Mouse (Mus musculus) heart, adult 10 weeks (tissue): ENCODE data around the gene Slc9a3r1. TPM values are rescaled to one million over a fixed set of nuclear protein-coding genes. Genes with fewer than 3 reads are reported as not detected.

ENCODE experiments used
- polyA plus RNA-seq: library from polyadenylated mRNA; stranded (reverse); fragments of 350-450 nt; fragmentation: Illumina TruSeq; extraction: RNeasy Lipid Tissue Mini Kit (QIAGEN cat#74804); gene quantifications from one replicate; pipeline ENCODE4 v1.2.3, GENCODE M21; 2014; ENCODE audit warnings: low read depth, low replicate concordance

The Slc9a3r1 gene
- 10.6 TPM for polyA plus RNA-seq

DNA sequence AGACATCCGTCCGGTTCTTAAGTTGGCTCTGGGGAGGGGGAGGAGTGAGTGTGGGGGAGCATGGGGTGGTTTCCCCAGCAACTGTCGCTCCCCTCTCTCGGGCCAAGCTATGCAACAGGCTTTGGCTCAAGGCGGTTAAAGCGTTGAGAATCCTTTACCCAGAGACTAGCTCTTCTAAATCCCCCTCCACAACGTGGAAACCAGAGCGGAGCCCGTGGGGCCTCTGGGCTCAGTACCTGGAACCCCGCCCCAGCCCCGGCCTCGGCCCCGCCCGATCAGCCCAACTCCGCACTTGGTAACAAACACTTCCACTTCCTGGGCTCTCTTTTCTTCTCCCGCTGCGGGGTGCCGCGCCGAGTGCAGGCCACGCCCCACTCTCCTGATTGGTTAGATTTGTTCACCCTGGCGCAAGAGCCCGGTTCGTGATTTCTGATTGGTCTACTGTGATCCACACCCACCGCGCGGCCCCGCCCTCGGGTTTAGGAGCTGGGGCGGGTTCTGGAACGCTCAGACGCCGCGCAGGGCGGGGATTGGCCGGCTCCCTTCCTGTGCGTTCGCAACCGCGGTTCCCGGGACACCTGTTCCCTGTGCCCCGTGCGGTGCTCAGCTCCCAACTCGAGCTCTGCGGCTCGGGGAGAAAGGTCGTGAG is at the start of gene Slc9a3r1:
Gene Slc9a3r1, plus strand, starts transcription at position 510 of the 649 bp plus-strand sequence.

DNA sequence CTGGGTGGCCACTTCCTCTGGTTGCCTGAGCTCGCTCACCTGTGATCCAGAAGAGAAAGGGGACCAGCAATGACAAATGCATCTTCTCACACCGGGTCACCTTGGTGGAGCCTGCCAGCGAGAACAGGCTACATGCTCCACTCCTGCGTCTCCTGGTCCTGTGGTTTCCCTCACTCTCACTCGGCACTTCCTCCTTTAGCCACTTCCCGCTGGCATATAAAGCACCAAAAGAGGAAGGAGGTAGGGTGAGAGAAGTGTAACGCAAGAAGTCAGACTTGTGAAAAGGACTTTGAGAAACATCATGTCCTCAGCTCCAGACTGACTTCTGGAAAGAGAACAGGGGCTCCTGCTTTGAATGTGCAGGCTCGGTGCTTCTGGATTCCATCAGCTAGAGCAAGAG is 29.3 kb upstream of the Slc9a3r1 start, which contains the start of gene Cd300lf:
Gene Cd300lf, minus strand, starts transcription at position 193 of the 400 bp plus-strand sequence.

GRCm38 (mm10) chr11:115187224-115187639 is 24.1 kb downstream of the Slc9a3r1 start, which contains the start of gene Tmem104:
Gene Tmem104, plus strand, starts transcription at chr11:115187487.

GRCm38 (mm10) chr11:115187693-115188092 is 24.6 kb downstream of the Slc9a3r1 start, which contains the start of gene Nat9:
Gene Nat9, minus strand, starts transcription at chr11:115187859.

Other genes starting within 250 kb of the Slc9a3r1 start
- gene Cd300lb, start 229.0 kb upstream of the Slc9a3r1 start, polyA plus RNA-seq = 0.50 TPM
- gene Cd300c, start 194.2 kb upstream of the Slc9a3r1 start, polyA plus RNA-seq = not detected
- 4.0 TPM for gene Cd300ld, start 173.4 kb upstream of the Slc9a3r1 start, polyA plus RNA-seq
- 2.8 TPM for gene Cd300c2, start 161.5 kb upstream of the Slc9a3r1 start, polyA plus RNA-seq
- not detected for gene Cd300ld2, start 147.1 kb upstream of the Slc9a3r1 start, polyA plus RNA-seq
- gene Cd300ld4, start 136.3 kb upstream of the Slc9a3r1 start, polyA plus RNA-seq = 1.5 TPM
- gene Cd300ld5, start 125.6 kb upstream of the Slc9a3r1 start, polyA plus RNA-seq = not detected
- 9.4 TPM for gene Cd300ld3, start 114.9 kb upstream of the Slc9a3r1 start, polyA plus RNA-seq
- gene Cd300e, start 101.2 kb upstream of the Slc9a3r1 start, polyA plus RNA-seq = not detected
- 2.0 TPM for gene Rab37, start 71.9 kb upstream of the Slc9a3r1 start, polyA plus RNA-seq
- gene Cd300lf, start 29.3 kb upstream of the Slc9a3r1 start, polyA plus RNA-seq = 0.31 TPM
- 6.1 TPM for gene Tmem104, start 24.1 kb downstream of the Slc9a3r1 start, polyA plus RNA-seq
- gene Nat9, start 24.5 kb downstream of the Slc9a3r1 start, polyA plus RNA-seq = 39.7 TPM
- 1.4 TPM for gene Grin2c, start 103.9 kb downstream of the Slc9a3r1 start, polyA plus RNA-seq
- 14.0 TPM for gene Fdxr, start 113.7 kb downstream of the Slc9a3r1 start, polyA plus RNA-seq
- 2.6 TPM for gene Fads6, start 134.3 kb downstream of the Slc9a3r1 start, polyA plus RNA-seq
- gene Otop2, start 143.8 kb downstream of the Slc9a3r1 start, polyA plus RNA-seq = not detected
- gene Ush1g, start 158.7 kb downstream of the Slc9a3r1 start, polyA plus RNA-seq = not detected
- not detected for gene Otop3, start 171.4 kb downstream of the Slc9a3r1 start, polyA plus RNA-seq
- 3.8 TPM for gene Hid1, start 204.4 kb downstream of the Slc9a3r1 start, polyA plus RNA-seq
- gene Cdr2l, start 218.6 kb downstream of the Slc9a3r1 start, polyA plus RNA-seq = 3.8 TPM
- gene Mrpl58, start 240.4 kb downstream of the Slc9a3r1 start, polyA plus RNA-seq = 115 TPM